Mouse (Mus musculus): Measurements from ENCODE around the gene Lrrc8c. TPM values are rescaled to one million over a fixed set of nuclear protein-coding genes. Genes with fewer than 3 reads are reported as not detected.
A peak's percentile ranks its signal among the peaks of the same experiment; 100 is the strongest.

The Lrrc8c gene
- polyA plus RNA-seq, 1 experiment from 2014 or later = 24.7 TPM

DNA sequence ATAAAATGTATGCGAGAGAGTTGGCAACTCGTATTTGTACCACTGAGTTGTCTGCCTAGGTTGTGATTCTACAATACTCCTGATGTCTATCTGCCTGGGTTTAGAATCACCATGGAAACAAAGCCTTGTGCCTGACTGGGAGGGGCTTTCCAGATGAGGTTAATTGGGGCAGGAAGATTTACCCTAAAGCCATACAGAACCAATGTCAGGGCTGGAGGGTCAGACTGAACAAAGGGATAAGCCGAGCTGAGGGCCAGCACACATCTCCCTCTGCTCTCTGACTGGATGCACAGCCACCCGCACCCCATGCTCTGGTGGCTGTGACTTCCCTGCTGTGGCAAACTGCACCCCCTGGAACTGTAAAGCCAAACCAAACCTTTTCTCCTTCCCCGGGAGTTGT, 94.8 kb downstream of the Lrrc8c start:
- H3K27me3 ChIP-seq (ENCODE audit: insufficient read depth, low read length) = no peaks in the 10 kb centered on the region
- TF ChIP-seq CTCF (IDR thresholded peaks at IDR 0.05; ENCODE audit: low read depth) = no peak
- 0 out of 2 replicates have a peak, but pooled peaks cover 2% of the 10 kb centered on the region for H3K36me3 ChIP-seq (ENCODE audit: insufficient read depth)
- no peak overlapping the region for H3K4me2 ChIP-seq
- H3K27ac ChIP-seq (ENCODE audit: low read depth) = no peak overlapping the region
- 0 out of 2 replicates have a peak, but pooled peaks cover 5% of the 10 kb centered on the region for H3K4me1 ChIP-seq (ENCODE audit: insufficient read depth)
- WGBS = 66% methylated on average over 5 of the region's 5 CpGs
- H3K4me3 ChIP-seq (ENCODE audit: low read depth, low read length) = no peak overlapping the region
- ATAC-seq (ENCODE audit: insufficient read depth) (no peak), DNase-seq (no peak)
- no peak overlapping the region for H3K9ac ChIP-seq
- H3K9me3 ChIP-seq (ENCODE audit: low read depth, low read length) = no peaks in the 10 kb centered on the region

DNA sequence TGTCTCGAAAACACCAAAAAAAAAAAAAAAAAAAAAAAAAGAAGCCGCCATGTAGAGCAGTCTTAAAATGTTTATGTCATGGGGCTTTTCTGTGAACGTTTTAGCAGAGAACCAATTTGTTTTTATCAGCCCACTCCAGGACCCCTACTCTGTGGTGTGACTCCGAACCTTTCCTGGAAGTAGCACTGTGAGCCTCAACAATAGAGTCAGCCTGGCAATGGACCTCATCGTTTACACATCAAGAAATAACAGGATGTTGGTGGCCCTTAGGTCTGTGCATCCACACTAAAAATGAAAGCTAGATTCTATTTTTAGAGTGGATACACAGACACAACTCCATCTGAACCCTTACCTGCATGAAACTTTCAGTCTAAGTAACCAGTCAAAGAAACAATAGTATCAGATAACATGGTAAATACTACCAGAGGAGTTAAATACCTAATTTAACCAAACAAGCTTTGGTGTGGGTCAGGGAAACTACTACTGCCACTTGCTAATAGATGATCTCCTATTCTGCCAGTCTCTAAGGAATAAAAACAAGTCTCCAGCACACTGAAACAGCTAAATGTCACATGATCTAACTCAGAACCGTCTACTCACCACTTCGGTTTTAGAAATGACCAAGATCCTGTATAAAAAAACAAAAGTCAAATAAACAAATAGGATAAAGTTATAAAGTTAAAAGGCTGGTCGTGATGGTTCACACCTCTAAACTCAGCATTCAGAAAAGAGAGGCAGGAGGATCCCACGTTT, 95.7 kb downstream of the Lrrc8c start:
- WGBS = 40% methylated on average over 9 of the region's 9 CpGs
- no peak overlapping the region for H3K27ac ChIP-seq (ENCODE audit: low read depth)

DNA sequence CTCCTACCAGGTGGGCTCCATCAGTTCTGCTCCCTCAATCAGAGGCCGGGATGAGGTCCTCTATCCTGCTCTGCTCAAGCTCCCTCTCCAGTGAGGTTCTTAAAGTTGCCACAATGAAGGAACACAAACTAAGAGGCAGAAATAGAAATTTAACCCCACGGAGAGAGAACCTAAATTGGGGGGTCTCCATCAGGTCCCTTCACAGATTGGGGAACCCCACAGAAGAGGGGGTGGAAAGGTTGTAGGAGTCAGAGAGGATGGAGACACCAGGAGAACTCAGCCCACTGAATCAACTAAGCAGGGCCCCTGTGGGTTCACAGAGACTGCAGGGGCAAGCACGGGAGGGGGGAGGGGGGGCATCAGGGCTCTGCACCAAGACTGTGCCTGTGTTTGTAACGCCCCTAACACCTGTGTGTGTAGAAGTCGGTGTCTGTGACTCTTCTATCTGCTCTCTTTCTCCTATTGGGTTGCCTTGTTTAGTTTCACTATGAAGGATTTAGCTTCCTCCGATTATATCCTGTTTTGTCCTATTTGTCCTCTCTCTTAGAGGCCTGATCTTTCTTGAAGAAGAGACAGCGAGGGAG, 96.8 kb downstream of the Lrrc8c start:
- TF ChIP-seq CTCF (IDR thresholded peaks at IDR 0.05; ENCODE audit: low read depth) = no peak
- 0 out of 2 replicates have a peak, but pooled peaks cover 5% of the 10 kb centered on the region for H3K4me1 ChIP-seq (ENCODE audit: insufficient read depth)
- DNase-seq = no peak
- no peak overlapping the region for H3K9ac ChIP-seq
- no peaks in the 10 kb centered on the region for H3K36me3 ChIP-seq (ENCODE audit: insufficient read depth)
- no peak overlapping the region for H3K4me2 ChIP-seq
- H3K27me3 ChIP-seq (ENCODE audit: insufficient read depth, low read length) = no peaks in the 10 kb centered on the region
- H3K4me3 ChIP-seq (ENCODE audit: low read depth, low read length) = no peak overlapping the region
- ATAC-seq (ENCODE audit: insufficient read depth) = no peak
- no peak overlapping the region for H3K27ac ChIP-seq (ENCODE audit: low read depth)
- 52% methylated on average over 7 of the region's 7 CpGs for WGBS
- H3K9me3 ChIP-seq (ENCODE audit: low read depth, low read length) = no peaks in the 10 kb centered on the region

More for the DNA sequence above, 95.7 kb downstream of the Lrrc8c start:
- Histone ChIP-seq H3K9ac (no peak overlapping the region), H3K36me3 (ENCODE audit: insufficient read depth) (no peaks in the 10 kb centered on the region), H3K9me3 (ENCODE audit: low read depth, low read length) (no peaks in the 10 kb centered on the region), H3K4me3 (ENCODE audit: low read depth, low read length) (no peak overlapping the region), H3K4me2 (no peak overlapping the region), H3K4me1 (ENCODE audit: insufficient read depth) (0 out of 2 replicates have a peak, but pooled peaks cover 5% of the 10 kb centered on the region), H3K27me3 (ENCODE audit: insufficient read depth, low read length) (no peaks in the 10 kb centered on the region)
- peak; percentile 32 for DNase-seq
- no peak for ATAC-seq (ENCODE audit: insufficient read depth)
- no peak for TF ChIP-seq CTCF (IDR thresholded peaks at IDR 0.05; ENCODE audit: low read depth)

GRCm38 (mm10) chr5:105616538-105616937, 97.3 kb downstream of the Lrrc8c start:
- Histone ChIP-seq H3K27ac (ENCODE audit: low read depth) (no peak overlapping the region), H3K36me3 (ENCODE audit: insufficient read depth) (no peaks in the 10 kb centered on the region), H3K9ac (no peak overlapping the region), H3K4me1 (ENCODE audit: insufficient read depth) (0 out of 2 replicates have a peak, but pooled peaks cover 5% of the 10 kb centered on the region), H3K27me3 (ENCODE audit: insufficient read depth, low read length) (no peaks in the 10 kb centered on the region), H3K4me3 (ENCODE audit: low read depth, low read length) (no peak overlapping the region), H3K4me2 (no peak overlapping the region), H3K9me3 (ENCODE audit: low read depth, low read length) (no peaks in the 10 kb centered on the region)
- no peak for ATAC-seq (ENCODE audit: insufficient read depth)
- DNase-seq = no peak
- TF ChIP-seq CTCF (IDR thresholded peaks at IDR 0.05; ENCODE audit: low read depth) = no peak
- 59% methylated on average over 5 of the region's 5 CpGs for WGBS

DNA sequence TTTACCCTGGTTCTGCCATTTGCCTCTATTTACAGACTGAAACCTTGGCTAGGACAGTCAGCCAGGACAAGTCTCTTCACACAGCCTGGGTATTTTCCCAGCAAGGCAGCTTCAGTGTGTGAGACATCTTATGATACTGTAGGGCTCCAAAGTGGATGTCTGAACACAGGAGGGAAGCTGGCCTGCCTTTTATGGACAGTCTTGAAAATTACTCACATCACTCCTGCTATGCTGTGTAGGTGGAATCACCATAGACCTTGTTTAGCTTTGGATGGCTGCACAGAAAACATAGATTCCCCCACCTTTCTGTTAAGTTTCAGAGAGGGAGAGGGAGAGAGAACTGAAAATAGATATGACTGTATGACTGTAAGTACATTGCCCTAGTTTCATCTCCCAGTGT, 99.3 kb downstream of the Lrrc8c start:
- Histone ChIP-seq H3K9me3 (ENCODE audit: low read depth, low read length) (no peaks in the 10 kb centered on the region), H3K4me2 (no peak overlapping the region), H3K9ac (no peak overlapping the region), H3K27ac (ENCODE audit: low read depth) (no peak overlapping the region), H3K36me3 (ENCODE audit: insufficient read depth) (no peaks in the 10 kb centered on the region), H3K4me1 (ENCODE audit: insufficient read depth) (no peaks in the 10 kb centered on the region), H3K27me3 (ENCODE audit: insufficient read depth, low read length) (no peaks in the 10 kb centered on the region), H3K4me3 (ENCODE audit: low read depth, low read length) (no peak overlapping the region)
- ATAC-seq (ENCODE audit: insufficient read depth) = no peak
- TF ChIP-seq CTCF (IDR thresholded peaks at IDR 0.05; ENCODE audit: low read depth) = no peak
- no peak for DNase-seq

DNA sequence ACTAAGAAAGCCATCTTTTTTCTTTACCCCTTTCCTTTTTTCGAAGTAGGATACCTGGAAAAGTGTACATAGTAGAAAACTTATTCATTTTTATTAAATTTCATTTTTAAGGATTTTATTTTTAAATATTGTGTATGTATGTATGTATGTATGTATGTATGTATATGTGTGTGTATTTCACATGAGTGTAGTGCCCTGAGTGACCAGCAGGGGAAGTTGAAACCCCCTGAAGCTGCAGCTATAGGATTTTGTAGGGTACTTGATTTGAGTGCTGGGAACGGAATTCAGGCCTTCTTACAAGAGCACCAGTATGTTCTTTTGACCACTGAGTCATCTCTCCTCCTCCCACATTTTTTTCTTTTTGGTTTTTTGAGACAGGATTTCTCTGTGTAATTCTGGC, 100.5 kb downstream of the Lrrc8c start:
- no peak overlapping the region for H3K4me2 ChIP-seq
- no peaks in the 10 kb centered on the region for H3K36me3 ChIP-seq (ENCODE audit: insufficient read depth)
- ATAC-seq (ENCODE audit: insufficient read depth) (no peak), DNase-seq (no peak)
- H3K27ac ChIP-seq (ENCODE audit: low read depth) = no peak overlapping the region
- H3K4me3 ChIP-seq (ENCODE audit: low read depth, low read length) = no peak overlapping the region
- no peaks in the 10 kb centered on the region for H3K27me3 ChIP-seq (ENCODE audit: insufficient read depth, low read length)
- peak; percentile 29; the same call in 1 of the 2 replicates for TF ChIP-seq CTCF (IDR thresholded peaks at IDR 0.05; ENCODE audit: low read depth)
- H3K9me3 ChIP-seq (ENCODE audit: low read depth, low read length) = no peaks in the 10 kb centered on the region
- H3K9ac ChIP-seq = no peak overlapping the region
- no peaks in the 10 kb centered on the region for H3K4me1 ChIP-seq (ENCODE audit: insufficient read depth)
- 80% methylated on average over 2 of the region's 2 CpGs for WGBS

DNA sequence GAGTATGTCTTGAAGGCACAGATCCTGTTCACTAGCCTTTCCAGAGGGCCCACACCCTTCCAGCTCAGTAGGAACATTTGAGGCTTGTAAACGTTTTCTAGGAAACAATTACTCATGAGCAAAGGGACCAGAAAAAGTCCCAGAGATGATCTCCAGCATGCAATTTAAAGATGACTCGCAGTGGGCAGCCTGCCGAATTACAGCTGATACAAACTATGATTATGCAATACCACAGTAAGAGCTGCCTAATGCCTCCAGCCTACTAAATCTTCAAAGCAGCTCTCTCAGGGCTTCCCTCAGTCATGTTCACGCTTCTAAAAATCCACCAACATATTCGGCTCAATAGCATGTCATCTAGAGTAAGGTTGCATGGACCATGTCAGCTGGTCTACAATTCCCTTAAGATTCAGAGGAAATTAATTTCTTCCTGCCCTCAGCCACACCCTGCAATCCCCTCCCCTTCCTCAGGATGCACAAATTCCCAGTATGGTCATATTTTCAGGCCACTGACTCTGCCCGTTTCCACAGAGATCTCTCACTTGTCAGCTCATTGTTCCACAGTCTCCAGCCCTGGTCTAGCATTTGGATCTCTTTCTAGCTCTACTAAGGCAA, 101.4 kb downstream of the Lrrc8c start:
- WGBS = 55% methylated on average over 6 of the region's 6 CpGs
- no peak overlapping the region for H3K9ac ChIP-seq
- DNase-seq (peak; percentile 73), ATAC-seq (ENCODE audit: insufficient read depth) (peak; percentile 57)
- no peaks in the 10 kb centered on the region for H3K36me3 ChIP-seq (ENCODE audit: insufficient read depth)
- no peaks in the 10 kb centered on the region for H3K9me3 ChIP-seq (ENCODE audit: low read depth, low read length)
- 0 out of 2 replicates have a peak overlapping the region, but pooled peaks have one; percentile 42 for H3K27ac ChIP-seq (ENCODE audit: low read depth)
- H3K4me1 ChIP-seq (ENCODE audit: insufficient read depth) = no peaks in the 10 kb centered on the region
- no peak overlapping the region for H3K4me3 ChIP-seq (ENCODE audit: low read depth, low read length)
- H3K27me3 ChIP-seq (ENCODE audit: insufficient read depth, low read length) = no peaks in the 10 kb centered on the region
- TF ChIP-seq CTCF (IDR thresholded peaks at IDR 0.05; ENCODE audit: low read depth) = no peak
- no peak overlapping the region for H3K4me2 ChIP-seq

Measured in lung, embryonic 14.5 days (tissue).